Mouse (Mus musculus) embryonic facial prominence, embryonic 14.5 days (tissue): ENCODE results near the gene Hoxa7. TPM values are rescaled to one million over a fixed set of nuclear protein-coding genes. Genes with fewer than 3 reads are reported as not detected.

Experiments
- ATAC-seq: fragments of 200-750 bp; cut with Nextera tagmentation; 2 replicates; pipeline ENCODE4 v1.8.0; 2017; ENCODE audit warnings: low read depth, moderate number of reproducible peaks, moderate TSS enrichment
- DNase-seq: peaks from one replicate; pipeline ENCODE4 v3.0.0-alpha.2; 2015; ENCODE audit warnings: low spot score
- H3K27ac ChIP-seq: fragments of 300-500 bp; sonication (generic); replicated peaks from 2 replicates; pipeline ENCODE4 v1.5.1; 2014; ENCODE audit warnings: low read depth, mild to moderate bottlenecking, low read length, moderate library complexity
- H3K27me3 ChIP-seq: fragments of 300-500 bp; sonication (generic); replicated peaks from 2 replicates; pipeline ENCODE4 v1.6.1; 2014; ENCODE audit warnings: low read length; ENCODE audit not compliant: control insufficient read depth, insufficient read depth
- H3K36me3 ChIP-seq: fragments of 300-500 bp; sonication (generic); 2 replicates; pipeline ENCODE4 v1.6.1; 2014; ENCODE audit warnings: low read length, mixed read lengths; ENCODE audit not compliant: control insufficient read depth, insufficient read depth
- H3K4me1 ChIP-seq: fragments of 300-500 bp; sonication (generic); 2 replicates; pipeline ENCODE4 v1.6.1; 2014; ENCODE audit warnings: antibody characterized with exemption, low read length; ENCODE audit not compliant: control insufficient read depth, insufficient read depth
- H3K4me2 ChIP-seq: fragments of 300-500 bp; sonication (generic); 2 replicates; pipeline ENCODE4 v1.6.1; 2014; ENCODE audit warnings: low read depth, mild to moderate bottlenecking, low read length, moderate library complexity, mixed read lengths
- H3K4me3 ChIP-seq: fragments of 300-500 bp; sonication (generic); 2 replicates; pipeline ENCODE4 v1.5.1; 2014; ENCODE audit warnings: low read depth, mild to moderate bottlenecking, low read length
- H3K9ac ChIP-seq: fragments of 300-500 bp; sonication (generic); 2 replicates; pipeline ENCODE4 v1.6.1; 2014; ENCODE audit warnings: low read depth, mild to moderate bottlenecking, low read length, moderate library complexity, mixed read lengths
- H3K9me3 ChIP-seq: fragments of 300-500 bp; sonication (generic); 2 replicates; pipeline ENCODE4 v1.6.1; 2016; ENCODE audit warnings: low read length; ENCODE audit not compliant: control insufficient read depth
- WGBS: fragments of 180-500 bp; shearing (Covaris S2); extraction: QIAGEN DNeasy Blood & Tissue Kit; methylation state at CpG from one replicate; pipeline ENCODE4 v1.1.7; 2014; 5-methylcytosine and 5-hydroxymethylcytosine counted together
- polyA plus RNA-seq: library from polyadenylated mRNA; unstranded; fragments of >200 nt; fragmentation: Nextera tagmentation; extraction: Ambion mirVana; gene quantifications from 2 replicates; pipeline ENCODE4 v1.2.1, GENCODE M21; 2014

The Hoxa7 gene
- polyA plus RNA-seq, 1 experiment from 2014 or later: 0.21 TPM

DNA sequence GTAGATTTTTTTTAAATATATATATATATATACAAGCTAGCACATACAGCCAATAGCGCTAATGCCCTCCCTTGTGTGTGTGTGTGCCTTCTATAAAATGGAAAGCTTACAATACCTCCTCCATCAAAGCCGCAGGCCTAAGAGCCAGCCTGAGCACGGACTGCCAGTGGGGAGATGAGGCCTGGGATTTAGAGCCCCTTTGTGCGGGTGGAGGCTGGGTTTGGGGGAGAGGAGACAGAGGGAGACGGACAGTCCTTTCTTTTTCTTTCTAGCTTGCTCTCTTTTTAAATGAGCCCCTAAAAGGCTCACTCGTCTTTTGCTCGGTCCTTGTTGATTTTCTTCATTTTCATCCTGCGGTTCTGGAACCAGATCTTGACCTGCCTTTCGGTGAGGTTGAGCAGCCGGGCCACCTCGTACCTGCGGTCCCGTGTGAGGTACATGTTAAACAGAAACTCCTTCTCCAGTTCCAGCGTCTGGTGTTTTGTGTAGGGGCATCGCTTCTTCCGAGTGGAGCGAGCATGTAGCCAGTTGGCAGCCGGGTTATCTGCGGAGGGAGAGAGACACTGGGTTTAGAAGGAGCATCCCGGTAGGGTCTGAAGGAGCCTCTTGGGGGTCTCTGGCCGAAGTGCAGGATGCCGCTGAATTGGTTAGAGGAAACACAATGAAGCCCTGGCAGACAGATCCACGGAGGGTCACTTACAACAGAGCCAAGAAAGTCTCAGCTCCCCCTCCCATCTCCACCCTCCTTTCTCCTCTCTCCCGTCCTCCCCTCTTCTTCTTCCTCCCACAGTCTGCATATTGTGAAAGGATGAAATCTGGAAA is 2.5 kb upstream of the Hoxa7 start:
- H3K4me2 ChIP-seq: no peak overlapping the region
- no peak overlapping the region for H3K9ac ChIP-seq
- H3K36me3 ChIP-seq: no peaks in the 10 kb centered on the region
- peaks cover 99% of the 10 kb centered on the region for H3K27me3 ChIP-seq
- DNase-seq (no peak), ATAC-seq (no peak)
- peaks cover 3% of the 10 kb centered on the region; the same call in 1 of the 2 replicates for H3K4me1 ChIP-seq
- H3K27ac ChIP-seq: no peak overlapping the region
- WGBS: 4% methylated on average over 24 of the region's 24 CpGs
- H3K9me3 ChIP-seq: no peaks in the 10 kb centered on the region
- H3K4me3 ChIP-seq: no peak overlapping the region

DNA sequence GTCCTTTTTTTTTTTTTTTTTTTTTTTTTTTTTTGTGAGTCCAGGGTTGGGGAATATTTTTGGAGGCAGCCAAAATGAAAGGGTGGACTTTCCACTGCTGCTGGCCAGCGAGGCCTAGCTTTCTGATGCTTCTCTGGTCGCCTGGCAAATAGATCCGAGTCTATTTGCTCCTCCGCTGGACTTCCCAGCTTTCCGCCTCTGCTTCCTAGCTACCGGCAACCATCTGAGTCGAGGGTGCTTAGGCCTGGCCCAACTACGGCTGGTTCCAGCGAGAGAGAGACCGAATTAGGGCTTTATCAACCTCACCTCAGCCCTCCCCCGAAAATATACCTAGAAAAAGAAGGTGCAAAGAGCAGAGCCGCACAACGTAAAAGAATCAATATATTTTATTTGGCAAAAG is 1.1 kb upstream of the Hoxa7 start:
- 15% methylated on average over 13 of the region's 13 CpGs for WGBS
- Histone ChIP-seq H3K27ac (no peak overlapping the region), H3K27me3 (peaks cover 100% of the 10 kb centered on the region), H3K4me3 (no peak overlapping the region), H3K9ac (no peak overlapping the region), H3K36me3 (no peaks in the 10 kb centered on the region), H3K9me3 (no peaks in the 10 kb centered on the region), H3K4me1 (peaks cover 3% of the 10 kb centered on the region; the same call in 1 of the 2 replicates), H3K4me2 (no peak overlapping the region)
- no peak for DNase-seq
- no peak for ATAC-seq

- Histone ChIP-seq H3K27me3 (peaks cover 100% of the 10 kb centered on the region), H3K36me3 (no peaks in the 10 kb centered on the region), H3K4me3 (peak overlapping the region; percentile 49), H3K27ac (no peak overlapping the region), H3K9ac (no peak overlapping the region), H3K4me2 (peak overlapping the region; percentile 94), H3K4me1 (peaks cover 7% of the 10 kb centered on the region; the same call in 1 of the 2 replicates), H3K9me3 (no peaks in the 10 kb centered on the region)
- WGBS: 11% methylated on average over 21 of the region's 21 CpGs
- ATAC-seq (0 out of 2 replicates have a peak, but pooled peaks have one; percentile 2), DNase-seq (no peak)
Observed at GRCm38 (mm10) chr6:52221993-52222685, 485 bp upstream of the Hoxa7 start.

DNA sequence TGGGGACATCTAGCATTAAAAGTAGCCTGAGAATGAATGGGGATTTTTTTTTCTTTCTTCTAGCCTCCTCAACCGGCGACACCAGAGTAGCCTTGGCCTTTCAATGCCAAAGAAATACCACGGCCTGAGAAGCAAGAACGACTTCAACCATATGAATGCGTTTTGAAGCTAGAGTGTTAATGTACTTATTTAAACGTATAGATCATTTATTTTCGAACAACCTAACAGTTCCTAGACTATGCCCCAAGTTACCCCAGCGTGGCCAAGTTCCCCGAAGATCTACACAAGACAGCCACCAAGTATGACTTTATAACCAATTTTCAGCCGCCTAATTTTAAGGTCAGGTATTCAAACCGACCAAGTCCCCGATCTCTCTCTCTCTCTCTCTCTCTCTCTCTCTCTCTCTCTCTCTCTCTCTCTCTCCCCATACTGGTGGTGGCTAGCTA is 766 bp downstream of the Hoxa7 start:
- Histone ChIP-seq H3K4me1 (peaks cover 10% of the 10 kb centered on the region; the same call in 1 of the 2 replicates), H3K9me3 (no peaks in the 10 kb centered on the region), H3K27me3 (peaks cover 100% of the 10 kb centered on the region), H3K4me3 (peak overlapping the region; percentile 49), H3K27ac (no peak overlapping the region), H3K9ac (no peak overlapping the region), H3K36me3 (no peaks in the 10 kb centered on the region), H3K4me2 (peak overlapping the region; percentile 94)
- DNase-seq: no peak
- 13% methylated on average over 12 of the region's 12 CpGs for WGBS
- ATAC-seq: no peak

DNA sequence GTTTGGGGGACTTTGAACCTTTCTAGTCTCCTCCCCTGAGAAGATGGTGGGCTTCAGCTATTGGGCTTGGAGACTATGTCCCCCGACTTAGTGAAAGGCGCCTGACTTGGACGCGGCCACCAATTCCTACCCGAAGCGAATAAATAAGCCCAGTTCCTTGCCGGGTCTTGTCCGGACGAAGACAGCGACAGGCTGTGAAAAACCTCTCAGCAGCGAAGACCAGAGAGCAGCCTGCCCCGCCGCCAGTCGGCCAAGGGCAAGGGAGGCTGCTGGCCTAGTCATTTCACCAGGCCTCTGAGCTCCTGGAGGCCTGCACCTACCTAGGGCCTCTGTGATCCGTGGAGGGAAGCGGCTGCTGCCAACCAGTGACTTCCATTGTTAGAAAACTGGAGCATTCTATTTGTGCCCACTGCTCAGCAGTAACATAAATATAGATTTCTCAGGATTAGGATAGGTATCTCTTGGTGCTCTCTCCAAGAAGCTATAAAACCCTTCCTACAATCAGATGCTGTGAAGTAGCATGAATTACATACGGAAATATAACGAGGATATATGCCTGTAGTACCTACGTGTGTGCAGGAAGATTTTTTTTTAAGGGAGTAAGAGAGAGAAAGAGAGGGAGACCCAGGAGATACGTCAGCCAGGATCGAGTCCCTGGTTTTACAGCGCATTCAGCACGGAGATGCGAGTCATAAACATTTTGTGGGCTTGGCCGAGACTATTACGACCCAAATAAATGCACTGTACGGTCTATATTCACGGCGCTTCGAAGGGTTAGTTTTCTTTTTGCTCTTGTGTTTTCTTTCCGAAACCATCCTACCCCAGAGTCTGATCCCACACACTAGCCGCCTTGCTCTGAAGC is 1.4 kb downstream of the Hoxa7 start:
- H3K9ac ChIP-seq: no peak overlapping the region
- no peak for DNase-seq
- no peak overlapping the region; the same call in 1 of the 2 replicates for H3K4me3 ChIP-seq
- no peaks in the 10 kb centered on the region for H3K36me3 ChIP-seq
- peaks cover 100% of the 10 kb centered on the region for H3K27me3 ChIP-seq
- H3K27ac ChIP-seq: no peak overlapping the region
- WGBS: 19% methylated on average over 32 of the region's 32 CpGs
- no peak for ATAC-seq
- H3K9me3 ChIP-seq: no peaks in the 10 kb centered on the region
- H3K4me2 ChIP-seq: no peak overlapping the region
- peaks cover 10% of the 10 kb centered on the region; the same call in 1 of the 2 replicates for H3K4me1 ChIP-seq

GRCm38 (mm10) chr6:52219234-52219942 is 2.3 kb downstream of the Hoxa7 start:
- Histone ChIP-seq H3K4me3 (no peak overlapping the region), H3K9me3 (no peaks in the 10 kb centered on the region), H3K36me3 (no peaks in the 10 kb centered on the region), H3K4me2 (no peak overlapping the region), H3K27ac (no peak overlapping the region), H3K27me3 (peaks cover 100% of the 10 kb centered on the region), H3K4me1 (peaks cover 10% of the 10 kb centered on the region; the same call in 1 of the 2 replicates), H3K9ac (no peak overlapping the region)
- no peak for DNase-seq
- 29% methylated on average over 9 of the region's 9 CpGs for WGBS
- ATAC-seq: no peak

DNA sequence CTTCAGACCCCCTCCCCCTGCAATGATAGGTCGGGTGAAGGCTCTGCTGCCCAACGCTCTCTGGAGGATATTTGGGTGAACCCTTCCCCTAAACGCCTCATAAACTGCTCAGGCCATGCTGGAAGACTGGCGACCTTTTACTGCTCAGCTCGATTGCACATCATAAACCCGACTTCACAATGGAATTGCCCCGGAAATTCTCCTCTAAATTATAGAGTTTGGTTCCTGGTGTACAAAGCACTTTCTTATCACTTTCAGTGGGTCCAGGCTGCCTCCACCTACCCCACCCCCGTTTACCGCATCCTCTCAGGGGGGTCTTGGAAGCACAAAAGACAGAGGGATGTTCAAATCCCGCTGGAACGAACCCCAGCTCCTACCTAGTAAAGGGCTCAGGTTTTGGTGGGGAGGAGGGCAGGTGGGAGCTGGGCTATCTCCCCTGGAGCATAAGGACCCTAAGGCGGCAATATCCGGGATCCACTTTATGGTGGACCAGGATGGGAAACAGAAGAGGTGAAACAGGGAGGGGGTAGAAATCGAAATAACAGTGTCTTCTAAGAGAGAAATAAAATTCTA is 2.9 kb downstream of the Hoxa7 start:
- H3K4me2 ChIP-seq: no peak overlapping the region
- ATAC-seq (no peak), DNase-seq (no peak)
- H3K4me3 ChIP-seq: no peak overlapping the region
- H3K27ac ChIP-seq: no peak overlapping the region
- WGBS: 10% methylated on average over 14 of the region's 14 CpGs
- H3K36me3 ChIP-seq: no peaks in the 10 kb centered on the region
- peaks cover 100% of the 10 kb centered on the region for H3K27me3 ChIP-seq
- H3K4me1 ChIP-seq: peaks cover 10% of the 10 kb centered on the region; the same call in 1 of the 2 replicates
- no peaks in the 10 kb centered on the region for H3K9me3 ChIP-seq
- no peak overlapping the region for H3K9ac ChIP-seq
